Mouse (Mus musculus): Measurements from ENCODE around the gene Gm11168. TPM values are rescaled to one million over a fixed set of nuclear protein-coding genes. Genes with fewer than 3 reads are reported as not detected.
"Not testable (repeated sequence)": the region's sequence is repeated elsewhere in the genome, so short reads cannot be mapped to it uniquely, and the experiment has no call there.

Gene Gm11168
- total RNA-seq, 2 experiments from 2014 or later: not detected

DNA sequence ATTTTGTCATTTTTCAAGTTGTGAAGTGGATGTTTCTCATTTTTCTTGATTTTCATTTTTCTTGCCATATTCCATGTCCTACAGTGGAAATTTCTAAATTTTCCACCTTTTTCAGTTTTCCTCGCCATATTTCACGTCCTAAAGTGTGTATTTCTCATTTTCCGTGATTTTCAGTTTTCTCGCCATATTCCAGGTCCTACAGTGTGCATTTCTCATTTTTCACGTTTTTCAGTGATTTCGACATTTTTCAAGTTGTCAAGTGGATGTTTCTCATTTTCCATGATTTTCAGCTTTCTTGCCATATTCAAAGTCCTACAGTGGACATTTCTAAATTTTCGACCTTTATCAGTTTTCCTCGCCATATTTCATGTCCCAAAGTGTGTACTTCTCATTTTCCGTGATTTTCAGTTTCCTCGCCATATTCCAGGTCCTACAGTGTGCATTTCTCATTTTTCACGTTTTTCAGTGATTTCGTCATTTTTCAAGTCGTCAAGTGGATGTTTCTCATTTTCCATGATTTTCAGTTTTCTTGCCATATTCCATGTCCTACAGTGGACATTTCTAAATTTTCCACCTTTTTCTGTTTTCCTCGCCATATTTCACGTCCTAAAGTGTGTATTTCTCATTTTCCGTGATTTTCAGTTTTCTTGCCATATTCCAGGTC lies 21.0 kb downstream of the Gm11168 start:
- not testable (repeated sequence) for ATAC-seq (replicated peaks; ENCODE audit: poor library complexity, severe bottlenecking)

DNA sequence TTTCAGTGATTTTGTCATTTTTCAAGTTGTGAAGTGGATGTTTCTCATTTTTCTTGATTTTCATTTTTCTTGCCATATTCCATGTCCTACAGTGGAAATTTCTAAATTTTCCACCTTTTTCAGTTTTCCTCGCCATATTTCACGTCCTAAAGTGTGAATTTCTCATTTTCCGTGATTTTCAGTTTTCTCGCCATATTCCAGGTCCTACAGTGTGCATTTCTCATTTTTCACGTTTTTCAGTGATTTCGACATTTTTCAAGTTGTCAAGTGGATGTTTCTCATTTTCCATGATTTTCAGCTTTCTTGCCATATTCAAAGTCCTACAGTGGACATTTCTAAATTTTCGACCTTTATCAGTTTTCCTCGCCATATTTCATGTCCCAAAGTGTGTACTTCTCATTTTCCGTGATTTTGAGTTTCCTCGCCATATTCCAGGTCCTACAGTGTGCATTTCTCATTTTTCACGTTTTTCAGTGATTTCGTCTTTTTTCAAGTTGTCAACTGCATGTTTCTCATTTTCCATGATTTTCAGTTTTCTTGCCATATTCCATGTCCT lies 21.8 kb downstream of the Gm11168 start, which contains the start of gene Gm10717:
Gene Gm10717, plus strand, starts transcription at position 506 of the 556 bp plus-strand sequence.
- ATAC-seq (replicated peaks; ENCODE audit: poor library complexity, severe bottlenecking): not testable (repeated sequence)

DNA sequence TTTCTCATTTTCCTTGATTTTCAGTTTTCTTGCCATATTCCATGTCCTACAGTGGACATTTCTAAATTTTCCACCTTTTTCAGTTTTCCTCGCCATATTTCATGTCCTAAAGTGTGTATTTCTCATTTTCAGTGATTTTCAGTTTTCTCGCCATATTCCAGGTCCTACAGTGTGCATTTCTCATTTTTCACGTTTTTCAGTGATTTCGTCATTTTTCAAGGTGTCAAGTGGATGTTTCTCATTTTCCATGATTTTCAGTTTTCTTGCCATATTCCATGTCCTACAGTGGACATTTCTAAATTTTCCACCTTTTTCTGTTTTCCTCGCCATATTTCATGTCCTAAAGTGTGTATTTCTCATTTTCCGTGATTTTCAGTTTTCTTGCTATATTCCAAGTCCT lies 22.5 kb downstream of the Gm11168 start:
- ATAC-seq (replicated peaks; ENCODE audit: poor library complexity, severe bottlenecking): not testable (repeated sequence)

DNA sequence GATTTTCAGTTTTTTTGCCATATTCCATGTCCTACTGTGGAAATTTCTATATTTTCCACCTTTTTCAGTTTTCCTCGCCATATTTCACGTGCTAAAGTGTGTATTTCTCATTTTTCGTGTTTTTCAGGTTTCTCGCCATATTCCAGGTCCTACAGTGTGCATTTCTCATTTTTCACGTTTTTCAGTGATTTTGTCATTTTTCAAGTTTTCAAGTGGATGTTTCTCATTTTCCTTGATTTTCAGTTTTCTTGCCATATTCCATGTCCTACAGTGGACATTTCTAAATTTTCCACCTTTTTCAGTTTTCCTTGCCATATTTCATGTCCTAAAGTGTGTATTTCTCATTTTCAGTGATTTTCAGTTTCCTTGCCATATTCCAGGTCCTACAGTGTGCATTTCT lies 23.0 kb downstream of the Gm11168 start:
- ATAC-seq (replicated peaks; ENCODE audit: poor library complexity, severe bottlenecking): not testable (repeated sequence)

DNA sequence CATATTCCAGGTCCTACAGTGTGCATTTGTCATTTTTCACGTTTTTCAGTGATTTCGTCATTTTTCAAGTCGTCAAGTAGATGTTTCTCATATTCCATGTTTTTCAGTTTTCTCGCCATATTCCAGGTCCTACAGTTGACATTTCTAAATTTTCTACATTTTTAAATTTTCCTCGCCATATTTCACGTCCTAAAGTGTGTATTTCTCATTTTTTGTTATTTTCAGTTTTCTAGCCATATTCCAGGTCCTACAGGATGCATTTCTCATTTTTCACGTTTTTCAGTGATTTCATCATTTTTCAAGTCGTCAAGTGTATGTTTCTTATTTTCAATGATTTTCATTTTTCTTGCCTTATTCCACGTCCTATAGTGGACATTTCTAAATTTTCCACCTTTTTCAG lies 23.6 kb downstream of the Gm11168 start:
- ATAC-seq (replicated peaks; ENCODE audit: poor library complexity, severe bottlenecking): not testable (repeated sequence)

DNA sequence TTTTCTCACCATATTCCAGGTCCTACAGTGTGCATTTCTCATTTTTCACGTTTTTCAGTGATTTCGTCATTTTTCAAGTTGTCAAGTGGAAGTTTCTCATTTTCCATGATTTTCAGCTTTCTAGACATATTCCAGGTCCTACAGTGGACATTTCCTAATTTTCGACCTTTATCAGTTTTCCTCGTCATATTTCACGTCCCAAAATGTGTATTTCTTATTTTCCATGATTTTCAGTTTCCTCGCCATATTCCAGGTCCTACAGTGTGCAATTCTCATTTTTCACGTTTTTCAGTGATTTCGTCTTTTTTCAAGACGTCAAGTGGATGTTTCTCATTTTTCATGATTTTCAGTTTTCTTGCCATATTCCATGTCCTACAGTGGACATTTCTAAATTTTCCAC lies 24.1 kb downstream of the Gm11168 start:
- not testable (repeated sequence) for ATAC-seq (replicated peaks; ENCODE audit: poor library complexity, severe bottlenecking)

DNA sequence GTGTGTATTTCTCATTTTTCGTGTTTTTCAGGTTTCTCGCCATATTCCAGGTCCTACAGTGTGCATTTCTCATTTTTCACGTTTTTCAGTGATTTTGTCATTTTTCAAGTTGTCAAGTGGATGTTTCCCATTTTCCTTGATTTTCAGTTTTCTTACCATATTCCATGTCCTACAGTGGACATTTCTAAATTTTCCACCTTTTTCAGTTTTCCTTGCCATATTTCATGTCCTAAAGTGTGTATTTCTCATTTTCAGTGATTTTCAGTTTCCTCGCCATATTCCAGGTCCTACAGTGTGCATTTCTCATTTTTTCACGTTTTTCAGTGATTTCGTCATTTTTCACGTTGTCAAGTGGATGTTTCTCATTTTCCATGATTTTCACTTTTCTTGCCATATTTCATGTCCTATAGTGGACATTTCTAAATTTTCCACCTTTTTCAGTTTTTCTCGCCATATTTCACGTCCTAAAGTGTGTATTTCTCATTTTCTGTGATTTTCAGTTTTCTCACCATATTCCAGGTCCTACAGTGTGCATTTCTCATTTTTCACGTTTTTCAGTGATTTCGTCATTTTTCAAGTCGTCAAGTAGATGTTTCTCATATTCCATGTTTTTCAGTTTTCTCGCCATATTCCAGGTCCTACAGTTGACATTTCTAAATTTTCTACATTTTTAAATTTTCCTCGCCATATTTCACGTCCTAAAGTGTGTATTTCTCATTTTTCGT lies 26.3 kb downstream of the Gm11168 start:
- ATAC-seq (replicated peaks; ENCODE audit: poor library complexity, severe bottlenecking): not testable (repeated sequence)

DNA sequence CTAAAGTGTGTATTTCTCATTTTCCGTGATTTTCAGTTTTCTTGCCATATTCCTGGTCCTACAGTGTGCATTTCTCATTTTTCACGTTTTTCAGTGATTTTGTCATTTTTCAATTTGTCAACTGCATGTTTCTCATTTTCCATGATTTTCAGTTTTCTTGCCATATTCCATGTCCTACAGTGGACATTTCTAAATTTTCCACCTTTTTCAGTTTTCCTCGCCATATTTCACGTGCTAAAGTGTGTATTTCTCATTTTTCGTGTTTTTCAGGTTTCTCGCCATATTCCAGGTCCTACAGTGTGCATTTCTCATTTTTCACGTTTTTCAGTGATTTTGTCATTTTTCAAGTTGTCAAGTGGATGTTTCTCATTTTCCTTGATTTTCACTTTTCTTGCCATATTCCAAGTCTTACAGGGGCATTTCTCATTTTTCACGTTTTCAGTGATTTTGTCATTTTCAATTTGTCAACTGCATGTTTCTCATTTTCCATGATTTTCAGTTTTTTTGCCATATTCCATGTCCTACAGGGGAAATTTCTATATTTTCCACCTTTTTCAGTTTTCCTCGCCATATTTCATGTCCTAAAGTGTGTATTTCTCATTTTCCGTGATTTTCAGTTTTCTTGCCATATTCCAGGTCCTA lies 27.7 kb downstream of the Gm11168 start:
- not testable (repeated sequence) for ATAC-seq (replicated peaks; ENCODE audit: poor library complexity, severe bottlenecking)

DNA sequence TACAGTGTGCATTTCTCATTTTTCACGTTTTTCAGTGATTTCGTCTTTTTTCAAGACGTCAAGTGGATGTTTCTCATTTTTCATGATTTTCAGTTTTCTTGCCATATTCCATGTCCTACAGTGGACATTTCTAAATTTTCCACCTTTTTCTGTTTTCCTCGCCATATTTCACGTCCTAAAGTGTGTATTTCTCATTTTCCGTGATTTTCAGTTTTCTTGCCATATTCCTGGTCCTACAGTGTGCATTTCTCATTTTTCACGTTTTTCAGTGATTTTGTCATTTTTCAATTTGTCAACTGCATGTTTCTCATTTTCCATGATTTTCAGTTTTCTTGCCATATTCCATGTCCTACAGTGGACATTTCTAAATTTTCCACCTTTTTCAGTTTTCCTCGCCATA lies 31.2 kb downstream of the Gm11168 start, which contains the start of gene Gm17535:
Gene Gm17535, plus strand, starts transcription at position 301 of the 400 bp plus-strand sequence.
- not testable (repeated sequence) for ATAC-seq (replicated peaks; ENCODE audit: poor library complexity, severe bottlenecking)

DNA sequence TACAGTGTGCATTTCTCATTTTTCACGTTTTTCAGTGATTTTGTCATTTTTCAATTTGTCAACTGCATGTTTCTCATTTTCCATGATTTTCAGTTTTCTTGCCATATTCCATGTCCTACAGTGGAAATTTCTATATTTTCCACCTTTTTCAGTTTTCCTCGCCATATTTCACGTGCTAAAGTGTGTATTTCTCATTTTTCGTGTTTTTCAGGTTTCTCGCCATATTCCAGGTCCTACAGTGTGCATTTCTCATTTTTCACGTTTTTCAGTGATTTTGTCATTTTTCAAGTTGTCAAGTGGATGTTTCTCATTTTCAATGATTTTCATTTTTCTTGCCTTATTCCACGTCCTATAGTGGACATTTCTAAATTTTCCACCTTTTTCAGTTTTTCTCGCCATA lies 33.4 kb downstream of the Gm11168 start, which contains the start of gene Gm10715:
Gene Gm10715, plus strand, starts transcription at position 301 of the 400 bp plus-strand sequence.
- ATAC-seq (replicated peaks; ENCODE audit: poor library complexity, severe bottlenecking): not testable (repeated sequence)

DNA sequence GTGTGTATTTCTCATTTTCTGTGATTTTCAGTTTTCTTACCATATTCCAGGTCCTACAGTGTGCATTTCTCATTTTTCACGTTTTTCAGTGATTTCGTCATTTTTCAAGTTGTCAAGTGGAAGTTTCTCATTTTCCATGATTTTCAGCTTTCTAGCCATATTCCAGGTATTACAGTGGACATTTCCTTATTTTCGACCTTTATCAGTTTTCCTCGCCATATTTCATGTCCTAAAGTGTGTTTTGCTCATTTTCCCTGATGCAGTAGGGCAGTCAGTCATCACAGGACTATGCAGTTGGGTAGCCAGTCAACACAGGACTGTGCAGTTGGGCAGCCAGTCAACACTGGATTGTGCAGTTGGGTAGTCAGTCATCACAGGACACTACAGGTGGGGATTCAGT lies 35.0 kb downstream of the Gm11168 start:
- ATAC-seq (replicated peaks; ENCODE audit: poor library complexity, severe bottlenecking): not testable (repeated sequence)

Other genes with a start within 250 kb of the Gm11168 start
- gene Gm10722, start 2.4 kb upstream of the Gm11168 start, total RNA-seq (2014; fragmentation: Nextera tagmentation): not detected in 2 replicates
- gene Gm10722, start 2.4 kb upstream of the Gm11168 start, total RNA-seq (2017): not detected in 2 replicates
- gene Gm10721, start 9.8 kb downstream of the Gm11168 start, total RNA-seq (2014; fragmentation: Nextera tagmentation): 0.80 TPM in 1 of 2 replicates, not detected in the other
- not detected in 2 replicates for gene Gm10721, start 9.8 kb downstream of the Gm11168 start, total RNA-seq (2017)
- not detected in 2 replicates for gene Gm10720, start 12.3 kb downstream of the Gm11168 start, total RNA-seq (2014; fragmentation: Nextera tagmentation)
- not detected in 2 replicates for gene Gm10720, start 12.3 kb downstream of the Gm11168 start, total RNA-seq (2017)
- 1.2 and 4.6 TPM in 2 replicates for gene Gm10719, start 14.1 kb downstream of the Gm11168 start, total RNA-seq (2014; fragmentation: Nextera tagmentation)
- gene Gm10719, start 14.1 kb downstream of the Gm11168 start, total RNA-seq (2017): not detected in 2 replicates
- 4.0 TPM in 1 of 2 replicates, not detected in the other for gene Gm10718, start 20.2 kb downstream of the Gm11168 start, total RNA-seq (2014; fragmentation: Nextera tagmentation)
- not detected in 2 replicates for gene Gm10718, start 20.2 kb downstream of the Gm11168 start, total RNA-seq (2017)
- gene Gm10717, start 22.1 kb downstream of the Gm11168 start, total RNA-seq (2014; fragmentation: Nextera tagmentation): 2.0 TPM in 1 of 2 replicates, not detected in the other
- not detected in 2 replicates for gene Gm10717, start 22.1 kb downstream of the Gm11168 start, total RNA-seq (2017)
- gene Gm17535, start 31.3 kb downstream of the Gm11168 start, total RNA-seq (2014; fragmentation: Nextera tagmentation): not detected in 2 replicates
- not detected in 2 replicates for gene Gm17535, start 31.3 kb downstream of the Gm11168 start, total RNA-seq (2017)
- gene Gm10715, start 33.5 kb downstream of the Gm11168 start, total RNA-seq (2014; fragmentation: Nextera tagmentation): 1.1 TPM in 1 of 2 replicates, not detected in the other
- gene Gm10715, start 33.5 kb downstream of the Gm11168 start, total RNA-seq (2017): not detected in 2 replicates